Mouse (Mus musculus): Measurements from ENCODE around the gene Bicdl1. TPM values are rescaled to one million over a fixed set of nuclear protein-coding genes. Genes with fewer than 3 reads are reported as not detected.

Bicdl1 gene
- polyA plus RNA-seq, 1 experiment from 2014 or later, result 9.2 TPM

- no peak overlapping the region for H3K27ac ChIP-seq (ENCODE audit: low read length)
- ATAC-seq (replicated peaks; ENCODE audit: extremely low read depth, insufficient read depth, low FRiP score), result no peak
- no peaks in the 10 kb centered on the region for H3K9me3 ChIP-seq (replicated peaks; ENCODE audit: control insufficient read depth, low read length)
- 80% methylated on average over 4 of the region's 4 CpGs for WGBS
- no peak overlapping the region for H3K9ac ChIP-seq (ENCODE audit: low read length)
- H3K4me2 ChIP-seq (ENCODE audit: low read depth, low read length), result no peak overlapping the region
- H3K4me3 ChIP-seq (ENCODE audit: low read length), result no peak overlapping the region
- H3K36me3 ChIP-seq (ENCODE audit: control insufficient read depth, insufficient read depth), result no peaks in the 10 kb centered on the region
- no peaks in the 10 kb centered on the region for H3K27me3 ChIP-seq (ENCODE audit: control insufficient read depth, insufficient read depth, low read length)
- no peaks in the 10 kb centered on the region for H3K4me1 ChIP-seq (ENCODE audit: control insufficient read depth, insufficient read depth, low read length)
Observed at GRCm38 (mm10) chr5:115701215-115701614, 30.2 kb downstream of the Bicdl1 start.

- ATAC-seq (replicated peaks; ENCODE audit: extremely low read depth, insufficient read depth, low FRiP score), result no peak
- Histone ChIP-seq H3K36me3 (ENCODE audit: control insufficient read depth, insufficient read depth) (no peaks in the 10 kb centered on the region), H3K27me3 (ENCODE audit: control insufficient read depth, insufficient read depth, low read length) (no peaks in the 10 kb centered on the region), H3K4me1 (ENCODE audit: control insufficient read depth, insufficient read depth, low read length) (no peaks in the 10 kb centered on the region), H3K9me3 (replicated peaks; ENCODE audit: control insufficient read depth, low read length) (no peaks in the 10 kb centered on the region), H3K4me2 (ENCODE audit: low read depth, low read length) (no peak overlapping the region), H3K27ac (ENCODE audit: low read length) (no peak overlapping the region), H3K9ac (ENCODE audit: low read length) (no peak overlapping the region), H3K4me3 (ENCODE audit: low read length) (no peak overlapping the region)
- WGBS, result 70% methylated on average over 5 of the region's 5 CpGs
Observed at GRCm38 (mm10) chr5:115696811-115697210, 34.6 kb downstream of the Bicdl1 start.

GRCm38 (mm10) chr5:115695191-115695770, 36.1 kb downstream of the Bicdl1 start:
- H3K36me3 ChIP-seq (ENCODE audit: control insufficient read depth, insufficient read depth), result no peaks in the 10 kb centered on the region
- no peak overlapping the region for H3K27ac ChIP-seq (ENCODE audit: low read length)
- H3K27me3 ChIP-seq (ENCODE audit: control insufficient read depth, insufficient read depth, low read length), result no peaks in the 10 kb centered on the region
- no peak for ATAC-seq (replicated peaks; ENCODE audit: extremely low read depth, insufficient read depth, low FRiP score)
- WGBS, result 71% methylated on average over 6 of the region's 6 CpGs
- H3K9me3 ChIP-seq (replicated peaks; ENCODE audit: control insufficient read depth, low read length), result no peaks in the 10 kb centered on the region
- H3K4me1 ChIP-seq (ENCODE audit: control insufficient read depth, insufficient read depth, low read length), result no peaks in the 10 kb centered on the region
- no peak overlapping the region for H3K4me2 ChIP-seq (ENCODE audit: low read depth, low read length)
- H3K4me3 ChIP-seq (ENCODE audit: low read length), result no peak overlapping the region
- no peak overlapping the region for H3K9ac ChIP-seq (ENCODE audit: low read length)

- 57% methylated on average over 3 of the region's 3 CpGs for WGBS
- Histone ChIP-seq H3K4me1 (ENCODE audit: control insufficient read depth, insufficient read depth, low read length) (no peaks in the 10 kb centered on the region), H3K27ac (ENCODE audit: low read length) (no peak overlapping the region), H3K4me2 (ENCODE audit: low read depth, low read length) (no peak overlapping the region), H3K9me3 (replicated peaks; ENCODE audit: control insufficient read depth, low read length) (no peaks in the 10 kb centered on the region), H3K36me3 (ENCODE audit: control insufficient read depth, insufficient read depth) (no peaks in the 10 kb centered on the region), H3K27me3 (ENCODE audit: control insufficient read depth, insufficient read depth, low read length) (no peaks in the 10 kb centered on the region), H3K9ac (ENCODE audit: low read length) (no peak overlapping the region), H3K4me3 (ENCODE audit: low read length) (no peak overlapping the region)
- ATAC-seq (replicated peaks; ENCODE audit: extremely low read depth, insufficient read depth, low FRiP score), result no peak
Observed at GRCm38 (mm10) chr5:115693271-115693670, 38.1 kb downstream of the Bicdl1 start.

- H3K9me3 ChIP-seq (replicated peaks; ENCODE audit: control insufficient read depth, low read length), result no peaks in the 10 kb centered on the region
- H3K27ac ChIP-seq (ENCODE audit: low read length), result no peak overlapping the region
- 61% methylated on average over 7 of the region's 7 CpGs for WGBS
- no peak overlapping the region for H3K9ac ChIP-seq (ENCODE audit: low read length)
- no peak for ATAC-seq (replicated peaks; ENCODE audit: extremely low read depth, insufficient read depth, low FRiP score)
- no peaks in the 10 kb centered on the region for H3K36me3 ChIP-seq (ENCODE audit: control insufficient read depth, insufficient read depth)
- H3K4me3 ChIP-seq (ENCODE audit: low read length), result no peak overlapping the region
- no peaks in the 10 kb centered on the region for H3K4me1 ChIP-seq (ENCODE audit: control insufficient read depth, insufficient read depth, low read length)
- no peaks in the 10 kb centered on the region for H3K27me3 ChIP-seq (ENCODE audit: control insufficient read depth, insufficient read depth, low read length)
- H3K4me2 ChIP-seq (ENCODE audit: low read depth, low read length), result no peak overlapping the region
Observed at GRCm38 (mm10) chr5:115686716-115687115, 44.7 kb downstream of the Bicdl1 start.

- Histone ChIP-seq H3K9me3 (replicated peaks; ENCODE audit: control insufficient read depth, low read length) (no peaks in the 10 kb centered on the region), H3K27ac (ENCODE audit: low read length) (no peak overlapping the region), H3K4me3 (ENCODE audit: low read length) (no peak overlapping the region), H3K4me2 (ENCODE audit: low read depth, low read length) (no peak overlapping the region), H3K4me1 (ENCODE audit: control insufficient read depth, insufficient read depth, low read length) (no peaks in the 10 kb centered on the region), H3K9ac (ENCODE audit: low read length) (no peak overlapping the region), H3K36me3 (ENCODE audit: control insufficient read depth, insufficient read depth) (no peaks in the 10 kb centered on the region), H3K27me3 (ENCODE audit: control insufficient read depth, insufficient read depth, low read length) (no peaks in the 10 kb centered on the region)
- WGBS, result 82% methylated on average over 10 of the region's 10 CpGs
- ATAC-seq (replicated peaks; ENCODE audit: extremely low read depth, insufficient read depth, low FRiP score), result no peak
Observed at GRCm38 (mm10) chr5:115685126-115685525, 46.3 kb downstream of the Bicdl1 start.

GRCm38 (mm10) chr5:115671846-115672245, 59.6 kb downstream of the Bicdl1 start:
- no peaks in the 10 kb centered on the region for H3K36me3 ChIP-seq (ENCODE audit: control insufficient read depth, insufficient read depth)
- no peak overlapping the region for H3K4me2 ChIP-seq (ENCODE audit: low read depth, low read length)
- ATAC-seq (replicated peaks; ENCODE audit: extremely low read depth, insufficient read depth, low FRiP score), result no peak
- H3K27ac ChIP-seq (ENCODE audit: low read length), result no peak overlapping the region
- H3K9me3 ChIP-seq (replicated peaks; ENCODE audit: control insufficient read depth, low read length), result no peaks in the 10 kb centered on the region
- H3K4me3 ChIP-seq (ENCODE audit: low read length), result no peak overlapping the region
- H3K9ac ChIP-seq (ENCODE audit: low read length), result no peak overlapping the region
- no peaks in the 10 kb centered on the region for H3K27me3 ChIP-seq (ENCODE audit: control insufficient read depth, insufficient read depth, low read length)
- WGBS, result 63% methylated on average over 8 of the region's 8 CpGs
- no peaks in the 10 kb centered on the region for H3K4me1 ChIP-seq (ENCODE audit: control insufficient read depth, insufficient read depth, low read length)

- Histone ChIP-seq H3K4me2 (ENCODE audit: low read depth, low read length) (no peak overlapping the region), H3K27me3 (ENCODE audit: control insufficient read depth, insufficient read depth, low read length) (no peaks in the 10 kb centered on the region), H3K4me3 (ENCODE audit: low read length) (no peak overlapping the region), H3K9ac (ENCODE audit: low read length) (no peak overlapping the region), H3K36me3 (ENCODE audit: control insufficient read depth, insufficient read depth) (no peaks in the 10 kb centered on the region), H3K9me3 (replicated peaks; ENCODE audit: control insufficient read depth, low read length) (no peaks in the 10 kb centered on the region), H3K4me1 (ENCODE audit: control insufficient read depth, insufficient read depth, low read length) (no peaks in the 10 kb centered on the region), H3K27ac (ENCODE audit: low read length) (no peak overlapping the region)
- WGBS, result 34% methylated on average over 2 of the region's 2 CpGs
- ATAC-seq (replicated peaks; ENCODE audit: extremely low read depth, insufficient read depth, low FRiP score), result no peak
Observed at GRCm38 (mm10) chr5:115670406-115670805, 61.0 kb downstream of the Bicdl1 start.

- H3K4me1 ChIP-seq (ENCODE audit: control insufficient read depth, insufficient read depth, low read length), result no peaks in the 10 kb centered on the region
Observed at GRCm38 (mm10) chr5:115669974-115670373, 61.4 kb downstream of the Bicdl1 start.

More at GRCm38 (mm10) chr5:115669974-115670373, 61.4 kb downstream of the Bicdl1 start:
- H3K4me3 ChIP-seq (ENCODE audit: low read length), result no peak overlapping the region
- H3K27me3 ChIP-seq (ENCODE audit: control insufficient read depth, insufficient read depth, low read length), result no peaks in the 10 kb centered on the region
- H3K9me3 ChIP-seq (replicated peaks; ENCODE audit: control insufficient read depth, low read length), result no peaks in the 10 kb centered on the region
- no peak overlapping the region for H3K27ac ChIP-seq (ENCODE audit: low read length)
- no peak for ATAC-seq (replicated peaks; ENCODE audit: extremely low read depth, insufficient read depth, low FRiP score)
- H3K9ac ChIP-seq (ENCODE audit: low read length), result no peak overlapping the region
- H3K4me2 ChIP-seq (ENCODE audit: low read depth, low read length), result no peak overlapping the region
- 79% methylated on average over 11 of the region's 11 CpGs for WGBS
- no peaks in the 10 kb centered on the region for H3K36me3 ChIP-seq (ENCODE audit: control insufficient read depth, insufficient read depth)

Measured in heart, embryonic 16.5 days (tissue).